Mouse (Mus musculus): Measurements from ENCODE around the gene Lrrc3.

Lrrc3 gene

DNA sequence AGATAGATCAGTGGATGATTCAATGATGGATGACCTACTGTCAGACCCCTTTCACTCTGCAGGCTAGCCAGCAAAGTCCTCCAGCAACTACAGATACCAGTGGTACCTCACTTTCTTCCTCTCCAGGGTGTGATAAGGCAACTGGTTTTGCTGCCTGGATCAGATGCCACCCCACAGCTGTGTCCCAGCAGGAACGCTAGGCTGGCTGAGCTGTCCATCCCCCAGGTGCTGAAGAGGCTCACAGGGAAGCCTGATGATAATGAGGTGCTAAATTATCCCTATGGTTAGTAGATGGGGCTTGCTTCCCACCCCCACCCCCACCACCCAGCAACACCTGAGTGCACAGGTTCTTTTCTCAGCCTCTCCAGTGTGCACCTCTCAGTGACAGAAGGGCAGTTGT, 34.8 kb downstream of the Lrrc3 start:
- DNase-seq (ENCODE audit: low read depth, low spot score) = no peak

DNA sequence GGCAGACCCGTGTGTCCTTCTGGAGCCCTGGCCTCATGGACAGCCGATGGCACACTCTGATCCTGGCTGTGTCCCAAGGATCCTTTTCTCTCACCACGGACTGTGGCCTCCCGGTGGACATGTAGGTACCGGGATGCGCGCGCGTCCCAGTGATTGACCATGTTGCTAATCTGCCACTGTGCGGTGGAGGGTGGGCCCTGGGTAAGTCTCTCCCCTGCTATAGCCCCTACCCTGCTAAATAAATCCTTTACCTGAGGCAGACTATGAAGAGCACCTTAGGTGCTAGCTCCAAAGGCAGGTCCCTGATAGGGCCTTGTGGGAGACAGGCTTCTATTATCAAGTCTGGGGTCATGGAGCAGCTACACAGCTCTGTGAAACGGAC, 37.6 kb downstream of the Lrrc3 start:
- no peak for DNase-seq (ENCODE audit: low read depth, low spot score)

GRCm38 (mm10) chr10:77864067-77864761, 38.1 kb downstream of the Lrrc3 start:
- DNase-seq (ENCODE audit: low read depth, low spot score) = peak; percentile 94

DNA sequence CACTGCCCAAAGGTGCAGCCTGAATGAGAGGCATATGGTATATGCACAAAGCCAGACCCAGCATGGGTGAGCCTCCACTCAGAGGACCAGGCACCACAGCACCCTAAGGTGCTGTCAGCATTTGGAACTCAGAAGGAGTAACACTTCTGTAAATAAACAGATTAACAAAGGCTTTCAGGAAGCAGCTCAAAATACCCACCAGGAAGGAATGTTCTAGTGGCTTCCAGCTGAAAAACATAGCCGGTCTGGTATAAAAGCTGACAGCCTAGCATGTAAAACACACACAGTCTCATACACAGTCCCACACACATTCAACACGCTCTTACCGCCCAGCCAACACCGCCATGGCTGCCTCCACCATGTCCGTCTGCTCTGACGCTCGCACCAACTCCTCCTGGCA, 40.7 kb downstream of the Lrrc3 start, which contains the start of gene Gm3285:
Gene Gm3285, plus strand, starts transcription at position 301 of the 400 bp plus-strand sequence.
- no peak for DNase-seq (ENCODE audit: low read depth, low spot score)

GRCm38 (mm10) chr10:77852559-77852958, 49.8 kb downstream of the Lrrc3 start, which contains the start of gene Gm10318:
Gene Gm10318, plus strand, starts transcription at chr10:77852859.
- no peak for DNase-seq (ENCODE audit: low read depth, low spot score)
